Mouse (Mus musculus) layer of hippocampus, postnatal 10 days (tissue): Measurements from ENCODE around the gene Tmtc3. TPM values are rescaled to one million over a fixed set of nuclear protein-coding genes. Genes with fewer than 3 reads are reported as not detected.
"Not testable (repeated sequence)": the region's sequence is repeated elsewhere in the genome, so short reads cannot be mapped to it uniquely, and the experiment has no call there.

Experiments used
- DNase-seq, 2 experiments: peaks; one replicate each; pipeline ENCODE4 v3.0.0; 2021; ENCODE audit warnings: low spot score in 2 of 2
- long read RNA-seq: library from polyadenylated mRNA; stranded (forward); transcript quantifications from one replicate; pipeline ENCODE4 v2.0.0, GENCODE M21; 2023
- total RNA-seq, 2 experiments: library from RNA; stranded (reverse); gene quantifications; 2 replicates each; pipeline ENCODE4 v1.2.3; 2021

Tmtc3 gene
- 10 to 100 TPM; 11.4 to 12.3 TPM for total RNA-seq
- long read RNA-seq, partial matches to known transcripts: 0 of 1 reads
- long read RNA-seq, other reads (novel, unspliced or antisense): 1 of 1 reads

GRCm38 (mm10) chr10:100487097-100487978, at the start of gene Tmtc3, which contains the start of gene Cep290:
Gene Tmtc3 (minus strand): TSS chr10:100487350.
Gene Cep290 (plus strand): TSS chr10:100487558.
- DNase-seq: peak; percentile 91 to 93

DNA sequence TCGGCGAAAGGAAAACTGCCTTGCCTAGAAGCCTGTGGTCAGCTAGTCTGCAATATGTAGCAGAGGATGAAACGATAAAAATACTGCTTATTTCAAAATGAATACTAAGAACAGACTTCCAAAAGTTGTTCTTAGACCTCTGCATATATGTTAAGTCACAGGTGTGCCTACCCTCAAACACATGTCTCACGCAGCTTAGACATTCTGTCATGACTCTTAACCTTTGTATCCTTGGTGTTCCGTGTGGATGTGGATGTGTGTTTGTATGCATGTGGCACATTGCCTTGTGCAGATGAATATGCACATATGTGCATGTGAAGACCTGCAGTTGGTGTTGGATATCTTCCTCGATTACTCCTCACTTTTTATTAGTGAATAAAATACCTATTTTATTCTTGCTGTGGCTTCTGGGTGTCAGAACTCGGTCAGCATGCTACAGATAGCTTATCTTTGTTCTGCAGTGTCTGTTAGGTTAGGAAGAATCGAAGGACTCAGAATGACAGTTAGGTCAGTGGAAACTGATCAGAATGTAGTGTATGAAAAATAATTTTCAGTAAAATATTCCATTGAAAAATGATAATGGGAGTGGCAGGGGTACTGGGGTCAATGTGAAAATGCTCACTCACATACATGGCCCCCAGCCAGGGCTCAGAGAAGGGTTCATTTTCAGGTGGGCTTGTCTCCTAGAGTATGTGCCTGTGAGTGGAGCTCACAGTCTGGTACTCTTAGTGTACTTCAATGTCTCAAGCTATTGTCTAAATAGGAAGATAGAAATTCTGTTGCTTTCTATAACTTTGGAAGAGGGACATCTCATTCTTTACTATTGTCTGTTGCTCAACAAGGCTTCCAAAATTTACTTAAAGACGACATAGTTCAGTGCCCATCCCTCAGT, 37.6 kb upstream of the Tmtc3 start:
- DNase-seq: no peak

DNA sequence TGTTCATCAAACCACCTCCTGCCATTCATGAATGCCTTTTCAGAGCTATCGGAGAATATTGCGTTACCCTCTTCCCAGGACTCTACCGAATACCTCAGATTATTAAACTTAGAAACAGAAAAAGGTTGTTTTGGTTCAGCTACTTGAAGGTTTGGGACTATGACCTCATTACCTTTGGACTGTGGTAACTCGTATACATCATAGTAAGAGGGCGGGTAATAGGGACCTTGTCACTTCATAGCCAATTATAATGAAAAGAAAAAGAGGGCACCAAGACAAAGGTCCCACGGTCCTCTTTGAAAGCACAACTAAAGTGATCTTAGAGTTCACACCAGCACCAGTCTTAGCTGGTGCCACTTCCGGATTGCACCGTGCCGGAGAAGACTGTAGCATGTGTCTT, 35.2 kb upstream of the Tmtc3 start:
- no peak for DNase-seq

GRCm38 (mm10) chr10:100521617-100522016, 34.5 kb upstream of the Tmtc3 start:
- DNase-seq: no peak

DNA sequence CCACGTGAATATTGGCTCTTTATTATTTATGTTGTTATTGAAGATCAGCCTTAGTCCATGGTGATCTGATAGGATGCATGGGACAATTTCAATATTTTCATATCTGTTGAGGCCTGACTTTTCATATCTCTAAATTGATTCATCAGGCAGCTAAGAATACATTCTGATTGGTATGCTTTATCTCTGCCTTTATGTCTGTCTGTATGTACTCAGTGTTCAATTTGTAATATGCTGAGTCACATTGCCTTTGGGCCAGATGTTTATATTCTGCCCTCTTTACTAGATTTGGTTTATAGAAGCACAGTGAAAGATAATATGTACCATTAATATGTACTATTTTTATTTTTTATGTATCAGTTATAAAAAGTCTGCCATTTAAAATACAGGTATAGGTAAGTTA, 21.0 kb upstream of the Tmtc3 start:
- DNase-seq: no peak

DNA sequence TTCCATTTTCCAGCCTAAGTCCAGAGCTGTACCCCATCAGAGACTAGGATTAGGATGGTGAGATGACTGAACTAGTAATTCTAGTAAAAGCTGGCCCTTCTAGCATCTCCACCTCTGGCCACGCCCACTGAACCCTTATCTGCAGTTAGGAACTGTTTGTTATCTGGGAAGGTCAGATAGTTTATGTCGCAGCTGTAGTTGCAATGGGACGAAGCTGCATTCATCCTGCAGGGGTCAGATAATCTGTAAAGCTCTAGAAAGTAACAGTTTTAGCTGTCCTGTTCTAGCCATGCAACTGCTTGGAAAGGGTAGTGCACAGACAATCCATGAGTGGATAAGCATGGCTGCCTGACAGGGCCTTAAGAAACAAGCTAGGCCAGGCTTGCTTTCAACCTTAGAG, 11.2 kb upstream of the Tmtc3 start:
- DNase-seq: no peak

GRCm38 (mm10) chr10:100491916-100492315, 4.8 kb upstream of the Tmtc3 start:
- no peak for DNase-seq

DNA sequence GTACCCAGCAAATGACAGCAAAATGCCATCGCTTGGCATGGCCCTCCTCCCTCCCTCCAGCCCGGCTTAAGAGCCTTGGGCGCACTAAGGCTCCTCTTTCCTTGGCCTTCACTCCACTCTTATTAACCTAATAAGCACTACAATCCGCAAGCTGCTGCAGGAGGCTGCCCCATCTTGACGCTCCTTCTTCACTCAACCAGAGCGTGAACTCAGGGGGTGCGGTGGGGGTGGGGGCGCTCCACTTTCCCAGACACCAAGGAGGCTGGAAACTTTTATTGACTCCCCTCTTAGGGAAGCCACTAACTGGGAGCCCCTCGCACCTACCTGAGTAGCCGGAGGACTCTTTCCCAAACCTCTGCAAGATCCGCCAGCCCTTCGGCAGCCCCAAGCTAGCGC, 451 bp downstream of the Tmtc3 start:
- DNase-seq: no peak

DNA sequence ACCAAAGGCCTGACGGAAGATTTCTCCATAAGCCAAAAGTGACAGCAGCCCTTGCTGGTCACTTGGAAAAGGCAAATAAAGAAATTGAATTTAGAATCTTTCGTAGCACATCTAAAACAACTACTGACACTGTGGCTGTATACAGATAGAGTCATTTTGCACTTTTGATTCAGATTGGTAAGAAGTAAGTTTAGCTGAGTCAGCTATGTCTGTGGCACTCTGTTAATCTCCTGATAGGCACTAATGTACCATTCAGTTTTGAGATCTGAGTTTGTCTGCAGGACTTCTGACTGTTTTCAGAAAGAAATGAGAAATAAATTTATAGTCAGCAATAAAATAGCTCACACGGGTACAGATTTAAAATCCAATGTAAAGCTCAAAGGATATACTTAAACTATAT, 7.6 kb downstream of the Tmtc3 start:
- DNase-seq: no peak

DNA sequence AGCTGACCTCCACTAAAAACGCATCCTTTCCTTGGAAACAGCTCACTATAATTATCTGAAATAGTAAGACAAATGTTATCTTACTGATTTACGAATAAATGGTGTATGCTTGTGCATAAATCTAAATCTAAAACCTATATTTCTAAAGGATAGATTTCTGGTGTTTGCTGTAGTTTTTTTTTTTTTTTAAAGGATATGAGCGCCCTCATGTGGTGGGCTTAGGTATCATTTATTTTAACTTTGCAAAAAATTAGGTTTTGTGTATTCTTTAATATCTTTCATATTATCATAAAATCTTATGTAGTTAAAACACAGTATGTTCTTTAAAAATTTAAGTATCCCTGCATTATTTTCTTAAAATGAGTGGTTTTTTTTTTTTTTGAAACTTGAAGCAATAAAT, 12.1 kb downstream of the Tmtc3 start:
- DNase-seq: no peak

DNA sequence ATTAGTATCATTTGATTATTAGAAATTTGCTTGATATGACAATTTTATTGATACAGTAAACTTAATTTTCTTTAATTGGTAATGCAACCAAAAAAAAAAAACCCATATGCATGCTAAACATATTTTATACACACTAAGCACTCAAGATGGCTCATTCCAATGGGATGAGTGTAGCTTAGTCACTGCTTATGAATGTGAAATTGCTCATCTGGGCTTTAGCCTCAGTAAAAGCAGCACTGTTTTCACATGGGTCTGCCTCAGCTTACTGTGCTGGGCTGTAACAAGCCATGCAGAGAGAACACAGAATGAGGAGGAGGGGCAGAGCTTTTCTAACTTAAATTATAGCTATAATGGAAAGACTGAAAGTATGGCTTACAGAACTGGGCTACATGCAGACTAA, 26.6 kb downstream of the Tmtc3 start:
- DNase-seq: no peak

DNA sequence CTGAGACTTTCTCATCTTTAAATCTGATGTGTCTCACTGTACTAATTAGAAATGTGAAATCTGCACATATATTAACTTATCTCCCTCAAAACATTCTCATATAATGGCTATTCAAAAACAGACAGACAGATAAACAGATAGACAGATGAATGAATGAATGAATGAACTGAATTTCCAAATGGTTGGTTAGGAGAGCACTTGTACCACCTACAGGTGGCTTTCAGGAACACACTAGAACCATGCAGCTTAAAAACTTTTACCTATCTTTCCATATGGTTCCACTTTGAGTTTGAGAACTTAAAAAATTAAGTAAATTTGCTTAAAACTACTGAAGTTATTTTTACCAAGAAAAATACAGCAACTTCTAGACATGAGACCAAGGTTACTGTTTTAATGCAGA, 37.8 kb downstream of the Tmtc3 start:
- DNase-seq: no peak

GRCm38 (mm10) chr10:100427592-100427991, 59.6 kb downstream of the Tmtc3 start:
- DNase-seq: no peak

DNA sequence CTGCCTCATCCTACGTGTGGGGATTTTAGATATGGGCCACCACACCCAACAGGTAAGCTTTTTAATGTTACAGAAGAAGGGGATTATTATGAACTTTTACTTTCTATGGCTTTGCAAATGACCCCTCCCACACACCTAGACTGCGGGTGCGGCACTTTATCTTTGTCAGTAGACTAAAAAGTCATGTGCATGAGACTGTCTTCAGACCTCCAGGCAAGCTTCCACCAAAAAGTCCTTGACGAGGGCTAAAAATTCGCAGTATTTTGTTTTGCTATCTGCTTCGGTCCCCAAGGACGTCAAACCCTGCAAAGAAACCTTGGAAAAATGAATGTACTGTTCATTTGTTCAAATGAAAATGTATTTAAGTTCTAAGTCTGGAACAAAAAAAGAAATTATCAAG, 71.6 kb downstream of the Tmtc3 start:
- no peak for DNase-seq

DNA sequence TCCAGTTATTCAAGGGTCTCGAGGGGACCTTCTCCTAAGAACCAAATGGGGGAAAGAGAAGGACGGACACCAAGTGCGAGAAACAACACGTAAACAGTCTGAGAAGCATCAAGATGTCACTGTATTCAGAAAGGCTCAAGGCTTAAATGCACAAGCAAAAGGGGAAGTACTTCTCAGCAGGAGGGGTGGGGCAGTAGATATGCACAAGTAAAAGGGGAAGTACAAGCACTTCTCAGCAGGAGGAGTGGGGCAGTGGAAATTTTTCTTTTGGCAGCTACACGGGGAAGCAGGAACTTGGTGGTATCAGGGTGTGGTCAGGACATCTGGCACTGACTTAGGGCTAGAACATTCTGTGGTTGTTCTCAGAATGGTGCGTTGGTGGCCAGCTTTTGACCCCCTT, 84.8 kb downstream of the Tmtc3 start:
- DNase-seq: not testable (repeated sequence)

Other genes with a start within 250 kb of the Tmtc3 start
- not detected for gene Gm4301, start 151.7 kb downstream of the Tmtc3 start, total RNA-seq
- not detected for gene Gm4302, start 146.5 kb downstream of the Tmtc3 start, total RNA-seq
- gene Gm4303, start 141.4 kb downstream of the Tmtc3 start, total RNA-seq: not detected
- gene Gm4305, start 136.3 kb downstream of the Tmtc3 start, total RNA-seq: not detected
- gene Gm4307, start 126.0 kb downstream of the Tmtc3 start, total RNA-seq: not detected
- not detected for gene Gm4312, start 104.8 kb downstream of the Tmtc3 start, total RNA-seq
- 10 to 100 TPM; 10.9 to 14.3 TPM for gene Cep290, start 208 bp upstream of the Tmtc3 start, total RNA-seq
- gene 4930430F08Rik, start 103.1 kb upstream of the Tmtc3 start, total RNA-seq: 10 to 100 TPM; 26.2 to 29.0 TPM
- gene 1700017N19Rik, start 103.1 kb upstream of the Tmtc3 start, total RNA-seq: not detected